Mouse (Mus musculus): ENCODE results near the gene Ddr2. TPM values are rescaled to one million over a fixed set of nuclear protein-coding genes. Genes with fewer than 3 reads are reported as not detected.

The Ddr2 gene
- polyA plus RNA-seq, 1 experiment from 2014 or later: 29.5 TPM

DNA sequence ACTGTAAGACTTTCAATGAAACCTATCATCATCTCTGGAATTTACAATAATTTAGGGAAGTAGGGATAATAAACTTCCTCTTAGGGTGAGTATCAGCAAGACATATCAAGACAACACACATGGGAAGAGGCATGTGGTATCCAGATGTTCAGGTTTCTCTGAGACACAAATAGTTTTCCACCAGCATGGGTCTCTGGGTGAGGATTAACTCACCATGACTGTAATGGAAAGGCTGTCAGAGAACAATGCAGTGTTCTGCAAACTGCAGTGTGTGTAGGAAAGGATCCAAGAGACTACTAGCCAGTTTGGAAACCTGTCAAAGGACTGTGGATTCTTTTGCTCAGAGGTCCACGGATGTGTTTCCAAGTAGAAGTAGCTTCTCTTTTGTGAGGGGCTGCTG, 124.4 kb downstream of the Ddr2 start:
- H3K4me1 ChIP-seq (ENCODE audit: control insufficient read depth, insufficient read depth, low read length): no peaks in the 10 kb centered on the region
- H3K9me3 ChIP-seq (ENCODE audit: control insufficient read depth, low read length): no peaks in the 10 kb centered on the region
- H3K4me3 ChIP-seq (ENCODE audit: low read length): no peak overlapping the region
- no peak overlapping the region for H3K27ac ChIP-seq (ENCODE audit: low read depth, low read length)
- 0 out of 2 replicates have a peak, but pooled peaks cover 4% of the 10 kb centered on the region for H3K36me3 ChIP-seq (ENCODE audit: control insufficient read depth, insufficient read depth, low read length)
- 74% methylated on average over 1 of the region's 1 CpGs for WGBS
- no peak overlapping the region for H3K9ac ChIP-seq (ENCODE audit: low read depth, low read length)
- no peak overlapping the region for H3K4me2 ChIP-seq (replicated peaks; ENCODE audit: low read depth, low read length)
- no peak for ATAC-seq (ENCODE audit: low FRiP score, low TSS enrichment)
- no peaks in the 10 kb centered on the region for H3K27me3 ChIP-seq (ENCODE audit: control insufficient read depth, insufficient read depth, low read length)

DNA sequence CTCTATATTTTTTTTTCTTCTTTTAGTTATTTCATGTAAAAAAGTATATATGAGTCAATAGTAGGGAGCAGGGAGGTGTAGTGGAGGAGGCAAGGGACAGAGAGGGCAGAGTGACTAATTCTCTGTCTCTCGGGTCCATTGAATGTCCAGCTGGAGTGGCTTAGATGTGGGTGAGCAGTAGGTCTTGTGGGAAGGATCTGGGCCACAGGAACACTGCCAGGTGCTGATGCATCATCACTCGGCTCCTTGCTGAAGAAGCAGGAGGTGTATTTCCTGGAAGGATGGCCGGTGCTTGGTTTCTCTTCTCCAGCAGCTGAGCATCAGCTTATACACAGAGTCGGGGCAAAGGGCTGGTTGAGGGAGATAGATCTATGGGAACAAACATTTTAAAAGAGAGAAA, 132.9 kb downstream of the Ddr2 start:
- no peak overlapping the region for H3K27ac ChIP-seq (ENCODE audit: low read depth, low read length)
- no peak overlapping the region for H3K4me3 ChIP-seq (ENCODE audit: low read length)
- no peaks in the 10 kb centered on the region for H3K36me3 ChIP-seq (ENCODE audit: control insufficient read depth, insufficient read depth, low read length)
- H3K4me1 ChIP-seq (ENCODE audit: control insufficient read depth, insufficient read depth, low read length): no peaks in the 10 kb centered on the region
- no peak overlapping the region for H3K9ac ChIP-seq (ENCODE audit: low read depth, low read length)
- ATAC-seq (ENCODE audit: low FRiP score, low TSS enrichment): no peak
- no peaks in the 10 kb centered on the region for H3K27me3 ChIP-seq (ENCODE audit: control insufficient read depth, insufficient read depth, low read length)
- H3K4me2 ChIP-seq (replicated peaks; ENCODE audit: low read depth, low read length): no peak overlapping the region
- 87% methylated on average over 4 of the region's 4 CpGs for WGBS
- H3K9me3 ChIP-seq (ENCODE audit: control insufficient read depth, low read length): no peaks in the 10 kb centered on the region

DNA sequence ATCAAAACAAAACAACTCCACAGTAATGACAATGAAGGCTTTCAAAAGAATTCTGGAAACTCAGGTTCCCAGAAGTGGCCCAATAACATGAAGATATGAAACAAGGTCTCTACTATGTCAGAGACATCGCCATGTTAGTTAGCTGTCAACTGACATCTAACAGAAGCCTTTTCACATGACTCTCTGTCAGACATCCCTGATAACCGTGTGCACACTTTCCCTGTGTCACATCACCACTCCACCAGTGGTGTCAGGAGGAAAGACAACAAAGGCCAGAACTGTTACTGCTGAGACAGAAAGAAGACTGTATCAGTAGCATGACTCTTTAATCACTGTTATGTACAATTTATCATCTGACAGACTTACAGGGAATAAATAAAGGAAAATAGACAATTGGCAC, 138.6 kb downstream of the Ddr2 start:
- Histone ChIP-seq H3K27me3 (ENCODE audit: control insufficient read depth, insufficient read depth, low read length) (no peaks in the 10 kb centered on the region), H3K9me3 (ENCODE audit: control insufficient read depth, low read length) (no peaks in the 10 kb centered on the region), H3K36me3 (ENCODE audit: control insufficient read depth, insufficient read depth, low read length) (peaks cover 1% of the 10 kb centered on the region; the same call in 1 of the 2 replicates), H3K9ac (ENCODE audit: low read depth, low read length) (no peak overlapping the region), H3K4me1 (ENCODE audit: control insufficient read depth, insufficient read depth, low read length) (0 out of 2 replicates have a peak, but pooled peaks cover 4% of the 10 kb centered on the region), H3K27ac (ENCODE audit: low read depth, low read length) (no peak overlapping the region), H3K4me2 (replicated peaks; ENCODE audit: low read depth, low read length) (no peak overlapping the region), H3K4me3 (ENCODE audit: low read length) (no peak overlapping the region)
- ATAC-seq (ENCODE audit: low FRiP score, low TSS enrichment): no peak
- 90% methylated on average over 2 of the region's 2 CpGs for WGBS

DNA sequence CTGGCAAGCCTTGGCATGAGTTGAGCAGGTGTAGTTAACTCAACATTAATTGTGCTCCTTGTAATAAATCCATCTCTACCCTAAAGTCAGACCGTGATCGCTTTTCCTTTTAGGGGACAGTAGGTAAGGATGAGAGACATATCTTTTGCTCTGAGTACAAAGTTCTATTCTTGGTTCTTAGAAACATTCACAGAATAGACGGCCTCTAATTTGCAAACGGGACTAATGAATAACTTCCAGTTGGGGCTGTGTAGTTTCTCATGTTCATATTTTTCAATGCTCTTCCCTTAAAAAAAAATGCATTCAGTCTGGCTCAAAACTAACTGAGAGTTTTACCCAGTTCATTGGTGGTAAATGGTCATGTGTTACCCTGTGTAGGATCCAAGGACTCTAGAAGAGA, 139.6 kb downstream of the Ddr2 start:
- Histone ChIP-seq H3K27ac (ENCODE audit: low read depth, low read length) (no peak overlapping the region), H3K4me3 (ENCODE audit: low read length) (no peak overlapping the region), H3K4me1 (ENCODE audit: control insufficient read depth, insufficient read depth, low read length) (0 out of 2 replicates have a peak, but pooled peaks cover 4% of the 10 kb centered on the region), H3K27me3 (ENCODE audit: control insufficient read depth, insufficient read depth, low read length) (no peaks in the 10 kb centered on the region), H3K9me3 (ENCODE audit: control insufficient read depth, low read length) (no peaks in the 10 kb centered on the region), H3K9ac (ENCODE audit: low read depth, low read length) (no peak overlapping the region), H3K4me2 (replicated peaks; ENCODE audit: low read depth, low read length) (no peak overlapping the region), H3K36me3 (ENCODE audit: control insufficient read depth, insufficient read depth, low read length) (peaks cover 8% of the 10 kb centered on the region; the same call in 1 of the 2 replicates)
- WGBS: 94% methylated on average over 4 of the region's 4 CpGs
- ATAC-seq (ENCODE audit: low FRiP score, low TSS enrichment): no peak

GRCm38 (mm10) chr1:169969516-169969886, 141.1 kb downstream of the Ddr2 start:
- peak; percentile 50 for ATAC-seq (ENCODE audit: low FRiP score, low TSS enrichment)
- peaks cover 17% of the 10 kb centered on the region; the same call in 1 of the 2 replicates for H3K36me3 ChIP-seq (ENCODE audit: control insufficient read depth, insufficient read depth, low read length)
- peak overlapping the region; percentile 39; the same call in 1 of the 2 replicates for H3K27ac ChIP-seq (ENCODE audit: low read depth, low read length)
- H3K9ac ChIP-seq (ENCODE audit: low read depth, low read length): peak overlapping the region; percentile 52; the same call in 1 of the 2 replicates
- H3K27me3 ChIP-seq (ENCODE audit: control insufficient read depth, insufficient read depth, low read length): no peaks in the 10 kb centered on the region
- H3K9me3 ChIP-seq (ENCODE audit: control insufficient read depth, low read length): no peaks in the 10 kb centered on the region
- WGBS: 1% methylated on average over 8 of the region's 9 CpGs
- 0 out of 2 replicates have a peak, but pooled peaks cover 4% of the 10 kb centered on the region for H3K4me1 ChIP-seq (ENCODE audit: control insufficient read depth, insufficient read depth, low read length)
- peak overlapping the region; percentile 66 for H3K4me3 ChIP-seq (ENCODE audit: low read length)
- H3K4me2 ChIP-seq (replicated peaks; ENCODE audit: low read depth, low read length): peak overlapping the region; percentile 53

- WGBS: under 1% methylated on average over 48 of the region's 48 CpGs
- no peaks in the 10 kb centered on the region for H3K9me3 ChIP-seq (ENCODE audit: control insufficient read depth, low read length)
- H3K4me2 ChIP-seq (replicated peaks; ENCODE audit: low read depth, low read length): peak within 1 kb of the TSS; percentile 76
- H3K27me3 ChIP-seq (ENCODE audit: control insufficient read depth, insufficient read depth, low read length): no peaks in the 10 kb centered on the region
- H3K4me3 ChIP-seq (ENCODE audit: low read length): peak within 1 kb of the TSS; percentile 66
- peak within 1 kb of the TSS; percentile 61 for H3K9ac ChIP-seq (ENCODE audit: low read depth, low read length)
- peak within 1 kb of the TSS; percentile 39; the same call in 1 of the 2 replicates for H3K27ac ChIP-seq (ENCODE audit: low read depth, low read length)
- peak; percentile 100 for ATAC-seq (ENCODE audit: low FRiP score, low TSS enrichment)
- peaks cover 18% of the 10 kb centered on the region; the same call in 1 of the 2 replicates for H3K36me3 ChIP-seq (ENCODE audit: control insufficient read depth, insufficient read depth, low read length)
- 0 out of 2 replicates have a peak, but pooled peaks cover 4% of the 10 kb centered on the region for H3K4me1 ChIP-seq (ENCODE audit: control insufficient read depth, insufficient read depth, low read length)
Measured at GRCm38 (mm10) chr1:169968792-169969515, 141.6 kb downstream of the Ddr2 start, which contains the start of gene Hsd17b7. TSS of gene Hsd17b7 (minus strand) at chr1:169969241.

GRCm38 (mm10) chr1:169953106-169953505, 157.5 kb downstream of the Ddr2 start:
- Histone ChIP-seq H3K4me1 (ENCODE audit: control insufficient read depth, insufficient read depth, low read length) (no peaks in the 10 kb centered on the region), H3K27ac (ENCODE audit: low read depth, low read length) (no peak overlapping the region), H3K4me2 (replicated peaks; ENCODE audit: low read depth, low read length) (no peak overlapping the region), H3K9me3 (ENCODE audit: control insufficient read depth, low read length) (no peaks in the 10 kb centered on the region), H3K27me3 (ENCODE audit: control insufficient read depth, insufficient read depth, low read length) (no peaks in the 10 kb centered on the region), H3K4me3 (ENCODE audit: low read length) (no peak overlapping the region), H3K9ac (ENCODE audit: low read depth, low read length) (no peak overlapping the region), H3K36me3 (ENCODE audit: control insufficient read depth, insufficient read depth, low read length) (peaks cover 37% of the 10 kb centered on the region)
- ATAC-seq (ENCODE audit: low FRiP score, low TSS enrichment): no peak
- 91% methylated on average over 10 of the region's 10 CpGs for WGBS

DNA sequence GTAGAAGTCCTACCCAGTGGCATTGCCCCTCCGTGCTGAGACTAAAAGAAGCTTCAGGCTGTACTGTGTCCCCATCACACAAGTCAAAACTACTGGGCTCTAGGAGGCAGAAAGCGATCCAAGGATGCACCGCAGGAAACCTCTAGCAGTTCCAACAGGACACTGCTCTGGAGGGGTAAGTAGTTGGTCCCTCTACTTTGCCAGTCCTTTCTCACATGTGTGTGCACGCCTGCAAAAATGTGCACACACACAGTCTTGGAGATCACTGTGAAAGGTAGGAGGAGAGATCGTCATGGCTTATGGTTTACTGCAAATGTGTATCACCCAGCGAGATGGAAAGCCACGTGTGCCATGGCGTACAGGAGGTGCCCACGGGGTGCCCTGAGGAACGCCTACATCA, 157.9 kb downstream of the Ddr2 start:
- Histone ChIP-seq H3K4me3 (ENCODE audit: low read length) (no peak overlapping the region), H3K9ac (ENCODE audit: low read depth, low read length) (no peak overlapping the region), H3K27me3 (ENCODE audit: control insufficient read depth, insufficient read depth, low read length) (no peaks in the 10 kb centered on the region), H3K36me3 (ENCODE audit: control insufficient read depth, insufficient read depth, low read length) (peaks cover 35% of the 10 kb centered on the region), H3K4me2 (replicated peaks; ENCODE audit: low read depth, low read length) (no peak overlapping the region), H3K27ac (ENCODE audit: low read depth, low read length) (no peak overlapping the region), H3K4me1 (ENCODE audit: control insufficient read depth, insufficient read depth, low read length) (no peaks in the 10 kb centered on the region), H3K9me3 (ENCODE audit: control insufficient read depth, low read length) (no peaks in the 10 kb centered on the region)
- ATAC-seq (ENCODE audit: low FRiP score, low TSS enrichment): no peak
- 94% methylated on average over 10 of the region's 10 CpGs for WGBS

DNA sequence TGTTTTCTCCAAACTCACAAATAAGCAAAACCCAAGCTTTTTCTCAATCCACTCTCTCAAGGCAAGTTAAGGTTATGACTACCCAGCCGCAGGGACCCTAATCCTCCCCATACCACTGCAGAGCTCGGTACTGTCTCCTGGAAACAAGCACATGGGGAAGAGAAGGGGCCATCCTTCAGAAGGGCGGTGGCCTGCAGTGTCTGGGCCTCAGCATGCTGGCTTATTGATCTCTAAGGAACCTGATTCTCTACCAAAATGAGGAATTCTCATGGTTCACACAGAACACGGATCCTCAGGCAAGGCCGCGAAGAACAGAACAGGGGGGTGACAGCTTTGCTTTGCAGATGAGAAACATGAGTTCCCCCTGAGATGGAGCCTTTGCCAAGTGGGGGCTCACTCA, 159.0 kb downstream of the Ddr2 start:
- Histone ChIP-seq H3K9ac (ENCODE audit: low read depth, low read length) (no peak overlapping the region), H3K4me1 (ENCODE audit: control insufficient read depth, insufficient read depth, low read length) (no peaks in the 10 kb centered on the region), H3K4me3 (ENCODE audit: low read length) (no peak overlapping the region), H3K27ac (ENCODE audit: low read depth, low read length) (no peak overlapping the region), H3K9me3 (ENCODE audit: control insufficient read depth, low read length) (no peaks in the 10 kb centered on the region), H3K36me3 (ENCODE audit: control insufficient read depth, insufficient read depth, low read length) (peaks cover 31% of the 10 kb centered on the region), H3K27me3 (ENCODE audit: control insufficient read depth, insufficient read depth, low read length) (no peaks in the 10 kb centered on the region), H3K4me2 (replicated peaks; ENCODE audit: low read depth, low read length) (no peak overlapping the region)
- ATAC-seq (ENCODE audit: low FRiP score, low TSS enrichment): no peak
- WGBS: 91% methylated on average over 6 of the region's 6 CpGs
